Mouse (Mus musculus) retina, postnatal 7 days (tissue): Measurements from ENCODE around the gene Grin3a.

Experiments used
- DNase-seq: peaks from one replicate; pipeline ENCODE4 v3.0.0-alpha.2; 2012; ENCODE audit warnings: low read depth, low spot score

Grin3a gene

DNA sequence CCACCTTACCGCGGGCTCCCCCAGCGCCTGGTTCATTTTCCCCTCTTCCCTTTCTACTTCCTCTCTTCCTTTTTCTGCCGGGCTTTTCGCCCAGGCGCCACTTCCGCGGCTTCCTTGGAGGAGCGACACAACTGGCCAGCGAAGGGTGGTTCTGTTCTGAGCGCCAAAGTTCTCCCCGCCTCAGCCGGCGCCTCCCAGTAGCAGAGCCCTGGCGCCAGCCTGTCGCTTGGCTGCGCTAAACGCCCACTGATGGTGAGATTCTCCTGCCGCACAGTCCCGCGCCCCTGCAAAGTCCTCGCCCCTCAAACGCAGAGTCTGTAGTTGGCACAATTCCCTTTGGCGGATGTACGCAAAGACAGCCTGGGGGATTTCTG is at the start of gene Grin3a:
Gene Grin3a, minus strand, starts transcription at position 133 of the 374 bp plus-strand sequence.
- DNase-seq = peak; percentile 11

DNA sequence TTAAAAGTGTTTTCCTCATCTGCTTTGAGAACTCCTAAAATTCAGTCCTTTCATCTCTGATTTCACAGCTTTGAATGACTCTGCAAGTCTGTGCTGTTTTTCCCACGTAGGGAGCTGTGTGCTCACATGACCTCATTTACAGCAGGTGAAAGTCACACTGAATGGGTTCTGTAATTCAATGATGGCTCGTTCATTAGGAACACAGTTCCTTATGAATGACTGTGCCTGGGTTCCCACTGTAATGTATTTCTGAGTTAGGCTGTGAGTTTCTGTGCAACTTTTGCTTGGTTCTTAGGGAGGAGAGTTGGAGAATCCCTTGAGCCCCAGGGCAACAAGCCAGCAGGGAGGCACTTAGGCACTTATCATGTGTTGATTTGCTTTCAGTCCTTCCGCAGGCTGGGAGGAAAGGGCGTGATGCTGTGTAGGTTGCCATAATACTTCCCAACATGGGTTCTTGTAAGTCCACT is 46.3 kb upstream of the Grin3a start:
- no peak for DNase-seq

DNA sequence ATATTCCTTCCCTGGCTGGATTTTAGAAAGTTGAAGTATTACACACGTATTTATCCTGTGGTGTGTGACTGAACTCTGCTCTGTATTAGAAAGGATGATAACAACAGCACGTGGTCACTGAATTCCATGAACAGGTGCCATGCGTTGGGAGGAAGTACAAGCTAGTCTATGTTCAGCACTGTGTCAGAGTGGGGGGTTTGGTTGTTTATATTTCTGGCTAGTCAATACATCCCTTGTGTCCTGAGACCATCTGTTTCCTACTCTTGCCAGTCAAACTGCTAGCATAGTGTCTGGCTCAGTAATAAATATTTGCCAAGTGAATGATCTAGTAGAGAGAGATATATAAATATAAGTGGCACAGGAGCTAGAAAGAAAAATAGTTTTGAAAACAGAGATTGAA is 31.5 kb upstream of the Grin3a start:
- no peak for DNase-seq

DNA sequence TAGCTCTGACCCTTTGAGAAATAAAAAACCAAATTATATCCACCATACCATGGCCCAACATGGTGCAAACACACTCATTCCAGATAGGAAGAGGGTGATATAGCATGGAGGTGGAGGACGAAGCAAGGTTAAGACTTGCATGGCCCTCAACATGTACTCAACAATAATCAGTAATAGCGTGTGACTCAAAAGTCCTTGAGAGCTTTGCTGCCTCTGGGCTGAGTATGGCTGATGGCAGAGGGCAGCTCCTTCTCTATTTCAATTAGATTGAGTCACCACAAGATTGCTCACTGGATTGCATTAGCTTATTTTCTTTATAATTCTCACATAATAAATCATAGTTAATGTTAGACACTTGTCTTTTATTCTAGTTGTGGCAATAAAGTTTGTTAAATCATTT is 15.1 kb upstream of the Grin3a start:
- no peak for DNase-seq

DNA sequence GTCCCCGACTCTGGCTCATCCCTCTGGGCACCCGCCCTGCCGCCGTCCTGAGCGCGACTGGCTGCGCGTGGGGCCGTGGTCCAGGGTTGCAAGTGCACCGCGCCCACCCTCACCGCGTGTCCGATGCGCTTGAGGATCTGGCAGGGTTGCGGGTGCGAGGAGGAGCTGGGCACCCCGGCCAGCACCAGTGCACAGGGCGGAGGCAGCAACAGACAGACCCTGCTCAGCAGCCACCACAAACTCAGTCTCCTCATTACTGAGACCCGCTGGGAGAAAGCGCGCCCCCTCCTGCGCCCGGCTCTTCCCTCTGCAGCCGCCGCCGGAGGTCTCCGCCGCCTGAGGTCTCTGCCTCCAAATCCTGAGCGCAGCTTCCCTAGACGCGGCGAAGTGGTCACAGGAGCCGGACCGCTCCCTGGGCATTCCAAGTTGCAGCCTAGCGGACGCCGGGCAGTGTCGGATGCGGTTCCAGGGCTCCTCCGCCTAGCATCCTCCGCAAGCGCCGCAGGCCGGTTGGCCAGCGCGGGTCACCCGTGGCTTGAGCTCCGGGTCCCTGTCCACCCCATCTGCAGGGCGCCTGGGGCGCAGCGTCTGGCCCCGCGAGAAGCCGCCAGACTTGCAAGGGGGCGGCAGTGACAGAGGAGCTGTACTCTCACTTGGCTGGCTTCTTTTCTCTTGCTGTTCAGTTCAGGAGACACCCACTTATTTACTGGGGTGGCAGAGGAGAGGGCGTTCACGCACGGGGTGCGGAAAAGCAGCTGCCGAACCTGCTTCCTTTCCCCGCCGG is 524 bp downstream of the Grin3a start:
- DNase-seq = no peak

DNA sequence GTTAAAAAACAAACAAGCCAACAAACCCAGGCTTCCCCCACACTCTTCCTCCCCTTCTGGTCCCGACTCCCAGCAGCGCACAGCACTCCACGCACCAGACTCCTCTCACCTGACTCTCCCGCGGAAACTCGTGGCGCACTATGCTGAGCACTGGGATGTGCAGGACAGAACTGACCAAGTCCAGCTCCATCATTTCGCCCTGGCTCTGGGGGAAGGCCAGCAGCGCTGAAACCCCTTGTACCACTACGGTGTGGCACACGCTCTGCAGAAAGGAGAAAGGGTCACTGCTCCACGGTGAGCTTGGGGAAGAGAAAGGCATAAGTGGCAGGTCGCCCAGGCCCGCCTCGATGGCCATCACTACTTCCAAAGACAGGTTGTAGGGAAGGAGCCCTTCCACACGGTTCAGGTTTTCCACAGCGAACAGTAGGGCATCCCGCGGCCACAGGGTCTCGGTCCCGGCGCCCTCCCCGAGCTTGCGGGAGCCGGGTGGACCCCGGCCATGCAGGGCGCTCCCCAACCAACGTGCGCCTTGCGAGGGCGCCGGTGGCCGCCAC is 1.2 kb downstream of the Grin3a start:
- DNase-seq = no peak

DNA sequence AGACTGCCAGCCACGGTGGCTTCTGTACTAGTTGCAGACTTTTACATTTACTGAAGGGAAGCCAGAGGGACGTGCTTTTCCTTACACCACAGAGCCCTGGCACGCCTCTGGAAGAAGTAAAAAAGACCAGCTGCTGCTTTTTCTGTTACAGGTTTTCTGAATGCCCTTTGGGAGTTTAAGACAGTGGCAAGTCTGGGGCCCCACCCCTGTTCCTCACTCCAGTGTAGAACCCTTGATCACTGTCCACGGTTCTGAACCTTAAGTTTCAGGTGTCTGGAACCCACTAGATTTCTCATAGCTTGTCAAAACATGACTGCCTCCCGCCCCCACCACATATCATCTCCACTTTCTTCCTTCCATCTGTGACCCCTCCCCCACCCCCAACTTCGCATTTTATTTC is 1.8 kb downstream of the Grin3a start:
- DNase-seq = no peak

DNA sequence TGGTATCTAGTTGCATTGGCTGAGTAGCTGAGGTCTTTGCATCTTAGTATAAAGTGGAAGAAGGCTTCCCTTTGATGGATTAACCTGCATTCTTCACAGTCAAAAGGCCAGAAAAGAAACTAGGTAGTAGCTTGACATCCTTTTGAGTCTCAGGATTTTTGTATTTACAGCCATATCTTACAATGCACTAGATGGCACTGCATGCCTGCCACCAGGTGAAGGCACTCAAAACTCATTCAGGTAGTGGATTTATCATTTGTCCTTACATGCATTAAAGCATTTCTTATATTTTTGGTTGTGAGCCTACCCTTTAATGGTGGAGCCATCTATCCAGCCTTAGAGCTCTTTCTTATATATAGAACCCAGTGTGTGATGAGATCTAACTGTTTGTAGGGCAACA is 13.5 kb downstream of the Grin3a start:
- no peak for DNase-seq

DNA sequence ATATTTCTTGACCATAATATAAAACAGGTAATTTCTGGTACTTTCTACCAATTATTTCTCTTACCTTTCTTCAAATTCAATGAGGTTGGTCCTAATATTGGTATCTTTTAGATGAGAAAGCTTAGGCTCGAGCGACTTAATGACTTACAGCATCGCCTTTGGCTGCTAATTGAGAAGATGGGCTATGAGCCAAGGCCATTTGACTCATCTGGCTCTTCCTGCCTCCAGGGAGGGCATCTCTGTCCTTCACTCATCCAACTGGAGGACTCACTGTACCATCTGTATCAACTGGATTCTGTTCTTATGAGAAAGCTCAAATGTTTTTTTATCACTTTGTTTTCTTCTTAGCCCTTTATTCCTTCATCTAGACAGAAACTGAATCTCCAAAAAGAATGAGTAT is 31.7 kb downstream of the Grin3a start:
- no peak for DNase-seq

DNA sequence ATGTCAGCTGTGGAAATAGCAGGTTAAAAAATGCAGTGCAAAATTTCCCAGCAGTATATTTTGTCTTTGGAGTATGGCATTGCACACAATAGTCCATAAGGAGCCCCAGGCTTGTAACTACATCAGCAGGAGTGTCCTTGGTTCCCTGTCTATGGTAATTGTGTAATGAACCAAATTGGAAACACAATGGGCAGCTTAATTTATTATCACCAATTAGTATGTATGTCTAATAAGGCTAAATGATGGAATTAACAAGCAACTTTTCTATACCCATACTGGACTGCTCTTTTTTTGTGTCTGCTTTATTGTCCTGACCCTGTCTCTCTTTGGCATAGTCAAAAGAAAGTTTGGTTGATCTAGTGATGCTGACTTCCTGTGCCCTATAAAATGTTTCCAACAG is 38.8 kb downstream of the Grin3a start:
- no peak for DNase-seq

DNA sequence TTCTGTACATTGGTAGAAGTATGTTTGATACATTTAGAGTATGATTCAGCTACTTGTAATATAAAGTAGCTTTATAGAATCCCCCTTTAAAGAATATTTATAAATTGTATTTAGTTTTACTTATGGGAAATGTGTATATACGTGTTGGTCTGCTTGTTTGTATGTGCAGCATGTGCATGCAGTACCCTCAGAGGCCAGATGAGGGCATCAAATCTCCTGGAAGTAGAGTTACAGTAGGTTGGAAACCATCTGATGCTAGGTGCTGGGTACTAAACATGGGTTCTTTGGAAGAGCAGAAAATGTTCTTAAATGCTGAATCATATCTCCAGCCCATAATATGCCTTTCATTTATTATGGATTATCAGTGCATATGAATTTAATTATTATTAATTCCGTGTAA is 46.2 kb downstream of the Grin3a start:
- DNase-seq = no peak

DNA sequence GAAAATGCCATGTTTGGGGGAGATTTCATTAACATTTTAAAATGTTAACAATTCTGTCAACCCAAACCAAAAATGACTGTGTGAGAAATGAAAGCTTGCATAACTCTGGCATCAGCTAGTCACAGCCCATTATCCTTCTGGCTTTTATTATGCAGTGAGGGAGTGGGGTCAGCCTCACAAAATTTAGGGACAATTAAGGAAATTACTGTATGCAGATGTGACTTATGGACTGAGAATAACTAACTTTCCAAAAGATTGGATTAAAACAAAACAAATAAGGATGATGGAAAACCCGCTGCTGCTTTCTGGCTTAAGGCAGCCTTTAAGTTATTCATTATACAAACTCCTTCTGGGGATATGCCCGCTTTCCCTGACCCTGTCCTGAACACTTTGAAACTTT is 56.6 kb downstream of the Grin3a start:
- no peak for DNase-seq

DNA sequence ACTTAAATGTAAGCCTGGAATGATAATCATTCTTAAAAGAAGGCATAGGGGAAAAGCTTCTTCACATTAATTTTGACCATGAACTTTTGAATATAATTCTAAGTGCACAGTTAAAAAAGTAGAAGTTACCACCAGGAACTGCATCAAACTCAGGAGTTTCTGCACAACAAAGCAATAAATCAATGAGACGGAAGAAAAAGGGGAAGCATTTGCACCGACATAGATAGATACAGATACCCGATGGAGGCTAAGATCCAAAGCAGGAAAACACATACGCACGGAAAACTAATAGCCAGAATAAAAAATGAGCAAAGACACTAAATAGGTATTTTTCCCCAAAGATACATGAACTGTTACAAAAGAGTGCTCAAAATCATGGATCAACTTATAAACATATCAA is 102.7 kb downstream of the Grin3a start:
- DNase-seq = no peak

DNA sequence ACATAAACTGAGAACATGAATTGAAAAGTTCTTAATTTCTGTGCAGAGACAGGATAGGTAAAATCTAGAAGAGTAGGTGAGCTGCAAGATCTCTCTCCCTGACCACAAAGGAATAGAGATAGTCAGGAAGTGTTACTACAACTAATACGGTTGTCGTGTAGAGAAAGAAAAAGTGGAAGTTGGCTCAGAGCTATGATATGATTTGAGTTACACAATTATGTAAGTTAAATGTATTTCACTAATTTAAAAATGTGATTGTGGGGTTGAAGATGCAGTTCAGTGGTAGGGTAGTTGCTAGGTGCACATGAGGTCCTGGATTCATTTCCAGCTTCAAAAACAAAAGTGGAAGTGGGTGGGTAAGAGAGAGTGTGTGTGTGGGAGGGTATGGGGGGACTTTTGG is 103.6 kb downstream of the Grin3a start:
- DNase-seq = no peak

DNA sequence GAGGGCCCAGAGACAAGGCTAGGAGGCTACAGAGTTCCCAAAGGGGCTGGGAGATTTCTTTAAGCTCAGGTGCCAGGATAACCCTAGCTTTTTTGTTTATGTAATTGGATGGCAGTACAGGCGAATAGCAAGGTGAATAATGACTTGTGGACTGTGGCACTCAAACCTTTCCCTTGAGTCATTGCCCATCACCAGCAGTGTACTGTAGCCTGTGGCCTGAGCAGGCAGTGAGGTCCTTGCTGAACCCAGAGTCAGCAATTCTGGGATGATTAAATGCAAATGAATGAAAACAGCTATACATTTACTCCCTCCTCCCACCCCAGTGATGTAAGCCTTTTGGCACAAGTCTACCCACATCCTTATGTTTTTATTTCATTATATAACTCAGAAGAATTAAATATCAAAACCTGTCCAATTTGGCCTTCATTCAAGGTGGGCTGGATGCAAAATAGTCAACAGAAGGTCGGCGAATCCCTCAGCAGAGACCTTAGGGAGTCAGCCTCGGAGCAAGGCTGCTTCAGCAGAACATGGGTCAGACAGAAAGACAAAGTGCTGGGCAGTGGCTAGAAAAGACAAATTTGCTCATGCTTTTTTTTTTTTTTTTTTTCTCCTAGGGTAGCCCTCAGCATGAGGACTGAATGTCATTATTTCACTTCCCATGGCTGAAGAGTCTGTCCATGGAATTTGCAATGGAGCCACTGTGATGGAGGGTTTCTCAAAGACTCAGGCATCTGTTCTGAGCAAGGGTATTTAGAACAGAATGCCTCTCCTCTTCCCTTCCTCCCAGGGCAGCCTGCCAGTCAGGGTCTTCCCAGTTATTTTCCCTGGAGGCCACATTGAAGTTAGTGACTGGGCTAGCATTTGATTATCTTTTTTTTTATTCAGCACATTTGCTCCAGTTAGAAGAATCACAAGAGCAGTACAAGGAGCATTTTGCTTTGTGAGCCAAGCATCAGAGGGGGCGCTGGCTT is 104.5 kb downstream of the Grin3a start:
- DNase-seq = no peak

DNA sequence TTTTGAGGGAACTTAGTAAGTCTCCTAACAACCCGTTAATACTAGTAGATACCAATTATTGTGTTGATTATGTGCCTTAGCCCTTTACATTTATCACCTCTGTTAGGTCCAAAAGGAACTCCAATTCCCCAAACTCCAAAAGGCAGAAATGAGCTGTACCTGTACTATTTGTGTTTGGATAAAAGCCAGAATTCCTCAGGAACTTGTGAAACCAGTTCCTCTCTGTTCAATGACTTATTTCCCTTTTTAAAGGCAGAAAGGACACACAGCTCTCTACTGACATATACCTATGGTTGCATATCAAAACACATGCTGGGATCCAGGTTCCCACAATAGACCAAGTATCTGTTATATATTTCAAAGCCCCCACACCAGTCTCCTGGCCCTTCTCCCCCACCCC is 106.0 kb downstream of the Grin3a start:
- no peak for DNase-seq

DNA sequence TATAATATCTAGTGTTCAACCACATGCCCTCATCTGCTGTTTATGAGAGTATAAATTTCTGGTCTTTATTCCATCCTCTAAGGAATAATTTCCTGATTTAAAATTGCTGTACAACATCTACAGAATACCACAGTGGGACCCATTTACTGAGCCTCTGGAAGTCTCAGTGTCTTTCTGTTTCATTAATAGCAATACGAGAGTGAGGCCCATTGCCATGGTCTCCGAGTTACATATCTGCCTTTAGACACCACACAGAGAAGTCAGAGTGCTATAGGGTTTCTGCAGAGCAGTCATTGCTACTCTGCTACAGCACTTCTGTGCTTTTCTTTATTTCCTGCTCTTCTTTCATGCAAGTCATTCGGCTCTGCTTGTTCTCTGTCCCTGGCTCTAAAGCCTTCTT is 116.2 kb downstream of the Grin3a start:
- no peak for DNase-seq

DNA sequence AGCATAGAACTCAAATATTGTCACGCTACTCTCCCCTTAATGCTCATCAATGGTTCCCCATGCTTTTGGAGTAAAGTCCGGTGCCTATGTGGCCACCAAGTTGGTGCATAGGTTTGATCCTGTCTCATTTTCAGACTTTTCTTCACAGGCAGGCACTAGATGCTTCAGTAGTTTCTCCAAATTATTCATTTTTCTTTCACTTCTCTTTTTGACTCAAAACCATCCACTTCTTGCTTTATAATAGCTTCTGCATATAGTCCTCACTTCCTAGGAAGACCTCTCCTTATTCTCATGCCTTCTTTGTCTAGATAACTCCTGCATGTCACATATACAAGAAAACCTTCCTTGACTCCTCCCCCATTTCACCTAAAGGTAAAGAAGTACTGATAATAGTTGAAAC is 121.6 kb downstream of the Grin3a start:
- no peak for DNase-seq

DNA sequence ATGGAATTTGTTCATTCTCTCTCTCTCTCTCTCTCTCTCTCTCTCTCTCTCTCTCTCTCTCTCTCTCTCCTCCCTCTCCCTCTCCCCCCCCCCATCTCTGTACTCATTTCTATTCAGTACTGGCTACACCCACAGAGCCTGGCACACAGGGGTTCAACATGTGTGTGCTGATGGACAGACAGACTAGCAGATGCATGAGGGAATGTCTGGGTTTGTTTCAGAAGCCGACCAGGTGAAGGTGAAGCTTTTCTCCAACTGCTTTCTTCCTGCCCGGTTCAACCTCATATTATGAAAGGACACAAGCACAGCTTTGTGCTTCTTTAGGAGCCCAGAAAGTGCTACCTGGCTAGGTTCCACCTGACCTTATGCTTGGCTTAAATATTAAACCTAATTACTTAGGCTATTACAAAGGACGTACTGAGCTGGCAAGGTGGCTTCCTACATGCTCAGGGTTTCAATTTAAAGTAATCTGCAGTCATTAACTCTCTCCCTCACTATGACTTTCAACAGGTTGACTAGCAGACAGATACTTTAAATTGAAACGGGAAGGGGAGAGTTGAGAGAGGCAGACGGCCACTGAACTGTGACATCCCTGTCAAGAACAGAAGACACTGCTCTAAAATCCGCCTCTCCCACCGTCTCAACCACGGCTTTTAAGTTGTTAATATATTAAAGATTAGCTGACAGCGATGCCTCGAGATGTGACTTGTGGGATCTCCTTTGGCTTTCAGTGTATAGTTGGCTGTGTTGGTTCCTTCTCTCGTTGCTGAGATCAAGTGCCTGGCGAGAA is 153.9 kb downstream of the Grin3a start:
- DNase-seq = no peak

DNA sequence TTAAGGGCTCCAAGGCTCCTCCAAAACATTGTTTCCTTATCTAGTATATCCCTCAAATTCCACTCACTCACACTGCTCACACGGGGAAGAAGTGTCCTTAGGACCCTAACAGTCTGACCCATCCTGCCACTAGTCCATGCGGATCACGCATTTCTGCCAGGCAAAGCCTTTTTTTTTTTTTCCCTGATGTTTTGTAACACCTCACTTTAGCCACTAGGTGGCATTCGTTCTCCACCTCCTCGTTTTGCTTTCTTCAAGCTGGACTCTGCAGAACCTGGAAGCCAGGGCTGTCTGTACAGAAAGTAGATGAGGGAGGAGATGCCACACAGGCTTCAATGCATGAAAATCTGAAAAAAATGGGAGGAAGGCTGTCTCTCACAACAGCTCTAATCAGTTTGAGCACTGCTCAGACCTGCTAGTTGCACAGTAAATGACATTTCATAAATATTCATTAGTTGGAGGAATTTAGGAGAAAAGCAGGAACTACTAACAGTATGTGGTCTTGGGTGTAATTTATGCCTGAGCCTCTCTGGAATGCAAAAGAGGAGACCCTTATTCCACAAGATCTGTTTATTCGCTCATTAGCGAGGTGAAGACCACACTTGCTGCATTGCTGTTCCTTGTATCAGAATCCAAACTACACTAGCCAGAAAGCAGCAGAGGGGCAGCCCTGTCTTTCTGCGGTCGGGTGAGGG is 156.8 kb downstream of the Grin3a start:
- DNase-seq = peak; percentile 74

DNA sequence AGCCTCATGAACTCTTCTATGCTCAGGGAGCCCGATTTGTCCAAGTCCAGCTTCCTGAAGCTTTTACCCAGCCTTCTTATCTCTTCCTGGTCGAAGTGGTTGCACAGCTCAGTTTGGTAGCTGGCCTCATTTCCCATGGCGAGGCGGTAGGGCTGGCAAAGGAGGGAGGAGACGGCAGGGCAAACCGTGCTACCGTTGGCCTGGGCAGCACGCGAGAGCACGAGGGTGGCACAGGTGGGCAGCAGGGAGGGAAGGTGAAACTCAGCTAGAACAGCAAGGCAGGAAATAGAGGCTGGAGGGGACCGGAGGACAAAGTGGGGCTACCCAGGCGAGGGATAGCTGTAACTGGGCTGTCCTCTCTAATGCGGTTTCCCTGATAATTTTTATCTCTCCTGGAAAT is 163.7 kb downstream of the Grin3a start, which contains the start of gene Ppp3r2:
Gene Ppp3r2, minus strand, starts transcription at position 213 of the 400 bp plus-strand sequence.
- DNase-seq = no peak
